Mouse (Mus musculus) C2C12 (cell line): Measurements from ENCODE around the gene Tomm22.

Source experiments
- CTCF ChIP-seq: IDR thresholded peaks from one replicate; pipeline ENCODE4 v1.5.1; 2011; ENCODE audit not compliant: control insufficient read depth, insufficient read depth, insufficient read length
- MAX ChIP-seq: IDR thresholded peaks from one replicate; pipeline ENCODE4 v1.6.1; 2011; ENCODE audit warnings: mild to moderate bottlenecking, control low read depth
- MYOD1 ChIP-seq: IDR thresholded peaks from one replicate; pipeline ENCODE4 v1.6.1; 2011; ENCODE audit warnings: low read depth; ENCODE audit not compliant: control insufficient read depth, insufficient read length
- MYOG ChIP-seq: IDR thresholded peaks from one replicate; pipeline ENCODE4 v1.6.1; 2011; ENCODE audit not compliant: control insufficient read depth, insufficient read length; ENCODE audit errors: extremely low read depth
- USF1 ChIP-seq: IDR thresholded peaks from one replicate; pipeline ENCODE4 v1.6.1; 2011; ENCODE audit warnings: low read depth, mild to moderate bottlenecking, control low read depth, moderate library complexity

- TF ChIP-seq MAX (no peak), CTCF (peak; percentile 58), MYOD1 (no peak), USF1 (peak; percentile 4), MYOG (no peak)
Observed at GRCm38 (mm10) chr15:79650569-79650968, 20.1 kb upstream of the Tomm22 start.
